In genomic region chr11:117311127-117311800, GRCm38 (mm10) we compare ENCODE assay signal across 8 mouse cellular contexts.
DNase-seq lines count a peak whose midpoint lies in the region; ATAC-seq and TF ChIP-seq lines count a peak whose summit lies in the region.

No protein-coding gene starts in this region.

- H3K4me1 ChIP-seq in liver, adult 2 months (ENCODE audit: control insufficient read depth, insufficient read depth, low read length): peaks cover 82% of the 10 kb centered on the region
- peaks cover 88% of the 10 kb centered on the region for H3K4me1 ChIP-seq in liver, embryonic 12.5 days
- H3K4me1 ChIP-seq in embryonic facial prominence, embryonic 10.5 days: peaks cover 100% of the 10 kb centered on the region
- H3K4me1 ChIP-seq in heart, embryonic 13.5 days: peaks cover 100% of the 10 kb centered on the region
- H3K4me1 ChIP-seq in stomach, embryonic 16.5 days (ENCODE audit: control insufficient read depth, insufficient read depth, low read length): peaks cover 89% of the 10 kb centered on the region

- H3K9ac ChIP-seq in liver, adult 2 months (ENCODE audit: low read depth, low read length): peak overlapping the region; percentile 43; the same call in 1 of the 2 replicates
- no peak overlapping the region for H3K9ac ChIP-seq in liver, embryonic 12.5 days
- H3K9ac ChIP-seq in heart, embryonic 13.5 days: peak overlapping the region; percentile 50
- H3K9ac ChIP-seq in stomach, embryonic 16.5 days (ENCODE audit: low read length): 0 out of 2 replicates have a peak overlapping the region, but pooled peaks have one; percentile 3

- peaks cover 45% of the 10 kb centered on the region; the same call in 1 of the 2 replicates for H3K79me2 ChIP-seq in liver, adult 2 months (ENCODE audit: control insufficient read depth, insufficient read depth, low read length)

- 14% methylated on average over 15 of the region's 15 CpGs for WGBS in liver, adult 2 months
- 64% methylated on average over 15 of the region's 15 CpGs for WGBS in liver, embryonic 12.5 days (ENCODE audit: insufficient replicate concordance)
- WGBS in embryonic facial prominence, embryonic 10.5 days: 78% methylated on average over 15 of the region's 15 CpGs
- WGBS in heart, embryonic 13.5 days: 51% methylated on average over 15 of the region's 15 CpGs
- 46% methylated on average over 15 of the region's 15 CpGs for WGBS in stomach, embryonic 16.5 days

- no peaks in the 10 kb centered on the region for H3K27me3 ChIP-seq in liver, adult 2 months (ENCODE audit: control insufficient read depth, insufficient read depth, low read length)
- 0 out of 2 replicates have a peak, but pooled peaks cover 4% of the 10 kb centered on the region for H3K27me3 ChIP-seq in liver, embryonic 12.5 days (replicated peaks)
- H3K27me3 ChIP-seq in embryonic facial prominence, embryonic 10.5 days (replicated peaks; ENCODE audit: low read depth, poor library complexity, severe bottlenecking): no peaks in the 10 kb centered on the region
- H3K27me3 ChIP-seq in heart, embryonic 13.5 days (replicated peaks): no peaks in the 10 kb centered on the region
- no peaks in the 10 kb centered on the region for H3K27me3 ChIP-seq in stomach, embryonic 16.5 days (ENCODE audit: control insufficient read depth, insufficient read depth, low read length)

- no peak overlapping the region for H3K4me3 ChIP-seq in liver, adult 2 months (ENCODE audit: insufficient read depth, low read depth, low read length)
- no peak overlapping the region for H3K4me3 ChIP-seq in liver, embryonic 12.5 days
- H3K4me3 ChIP-seq in embryonic facial prominence, embryonic 10.5 days: no peak overlapping the region
- no peak overlapping the region for H3K4me3 ChIP-seq in heart, embryonic 13.5 days
- H3K4me3 ChIP-seq in stomach, embryonic 16.5 days (replicated peaks; ENCODE audit: low read length): no peak overlapping the region

- no peaks in the 10 kb centered on the region for H3K36me3 ChIP-seq in liver, adult 2 months (ENCODE audit: control insufficient read depth, insufficient read depth, low read length)
- H3K36me3 ChIP-seq in liver, embryonic 12.5 days: no peaks in the 10 kb centered on the region
- H3K36me3 ChIP-seq in embryonic facial prominence, embryonic 10.5 days (replicated peaks): peaks cover 42% of the 10 kb centered on the region
- H3K36me3 ChIP-seq in heart, embryonic 13.5 days: no peaks in the 10 kb centered on the region
- no peaks in the 10 kb centered on the region for H3K36me3 ChIP-seq in stomach, embryonic 16.5 days (ENCODE audit: control insufficient read depth, insufficient read depth, low read length)

- DNase-seq in liver, adult 2 months (ENCODE audit: extremely low read depth, low read depth, low spot score): peak; percentile 87
- peak; percentile 96 for DNase-seq in Muller cell, postnatal 12 days (ENCODE audit: inconsistent ontology term)
- no peak for DNase-seq in embryonic facial prominence, embryonic 10.5 days (ENCODE audit: low spot score)
- peak; percentile 55 for DNase-seq in kidney, postnatal 14 days
- DNase-seq in embryo, embryonic 11 days: no peak

- H3K27ac ChIP-seq in liver, adult 2 months (replicated peaks; ENCODE audit: insufficient read depth, low read depth, low read length): peak overlapping the region; percentile 40
- H3K27ac ChIP-seq in liver, embryonic 12.5 days: no peak overlapping the region
- H3K27ac ChIP-seq in embryonic facial prominence, embryonic 10.5 days (replicated peaks): peak overlapping the region; percentile 74; the same call in 1 of the 2 replicates
- H3K27ac ChIP-seq in heart, embryonic 13.5 days (replicated peaks): peak overlapping the region; percentile 73
- H3K27ac ChIP-seq in stomach, embryonic 16.5 days (ENCODE audit: low read length): peak overlapping the region; percentile 92

- no peak for TF ChIP-seq CTCF in liver, adult 2 months (IDR thresholded peaks at IDR 0.05; ENCODE audit: low read depth, low read length)

- no peaks in the 10 kb centered on the region for H3K9me3 ChIP-seq in liver, embryonic 12.5 days (replicated peaks)
- H3K9me3 ChIP-seq in embryonic facial prominence, embryonic 10.5 days: no peaks in the 10 kb centered on the region
- H3K9me3 ChIP-seq in heart, embryonic 13.5 days: no peaks in the 10 kb centered on the region
- no peaks in the 10 kb centered on the region for H3K9me3 ChIP-seq in stomach, embryonic 16.5 days (replicated peaks; ENCODE audit: control insufficient read depth, low read length)

- H3K4me2 ChIP-seq in liver, embryonic 12.5 days: no peak overlapping the region
- H3K4me2 ChIP-seq in heart, embryonic 13.5 days: no peak overlapping the region
- H3K4me2 ChIP-seq in stomach, embryonic 16.5 days (ENCODE audit: low read depth, low read length): no peak overlapping the region

- no peak for ATAC-seq in liver, embryonic 12.5 days
- no peak for ATAC-seq in heart, embryonic 13.5 days (ENCODE audit: extremely low read depth, insufficient number of reproducible peaks, low FRiP score, low TSS enrichment)
- peak; percentile 19; the same call in 1 of the 2 replicates for ATAC-seq in stomach, embryonic 16.5 days (ENCODE audit: insufficient read depth, low FRiP score)

- no peak for TF ChIP-seq POLR2A in liver, adult 2 months (IDR thresholded peaks at IDR 0.05; ENCODE audit: extremely low read depth, insufficient read depth, low read length)

Comparison
In these comparisons a context has a peak if more than half of its experiments do, and no peak if none do; other contexts are left out.
1. DNase-seq: peak in liver, adult 2 months (single experiment), Muller cell, postnatal 12 days (single experiment) and kidney, postnatal 14 days (single experiment); none in embryonic facial prominence, embryonic 10.5 days (single experiment) and embryo, embryonic 11 days (single experiment).